Mouse (Mus musculus) liver, embryonic 16.5 days (tissue): ENCODE measurements around the gene Bex1. TPM values are rescaled to one million over a fixed set of nuclear protein-coding genes. Genes with fewer than 3 reads are reported as not detected.
"Not testable (repeated sequence)": the region's sequence is repeated elsewhere in the genome, so short reads cannot be mapped to it uniquely, and the experiment has no call there.

Experiments used
- ATAC-seq: fragments of 200-750 bp; cut with Nextera tagmentation; 2 replicates; pipeline ENCODE4 v1.8.0; 2017; ENCODE audit warnings: low read depth, mild to moderate bottlenecking, moderate number of reproducible peaks, moderate library complexity
- H3K27ac ChIP-seq: fragments of 300-500 bp; sonication (generic); 2 replicates; pipeline ENCODE4 v1.5.1; 2014; ENCODE audit warnings: mild to moderate bottlenecking, low read length
- H3K27me3 ChIP-seq: fragments of 300-500 bp; sonication (generic); 2 replicates; pipeline ENCODE4 v1.6.1; 2014; ENCODE audit warnings: low read depth, low read length, mixed read lengths; ENCODE audit not compliant: control insufficient read depth, insufficient read depth
- H3K36me3 ChIP-seq: fragments of 300-500 bp; sonication (generic); 2 replicates; pipeline ENCODE4 v1.6.1; 2014; ENCODE audit warnings: mild to moderate bottlenecking; ENCODE audit not compliant: control insufficient read depth, insufficient read depth
- H3K4me1 ChIP-seq: fragments of 300-500 bp; sonication (generic); 2 replicates; pipeline ENCODE4 v1.6.1; 2014; ENCODE audit warnings: low read depth, low read length, mixed read lengths; ENCODE audit not compliant: control insufficient read depth
- H3K4me2 ChIP-seq: fragments of 300-500 bp; sonication (generic); 2 replicates; pipeline ENCODE4 v1.6.1; 2014; ENCODE audit warnings: low read depth, low read length, mixed read lengths
- H3K4me3 ChIP-seq: fragments of 300-500 bp; sonication (generic); 2 replicates; pipeline ENCODE4 v1.5.1; 2014; ENCODE audit warnings: low read depth, mild to moderate bottlenecking, low read length
- H3K9ac ChIP-seq: fragments of 300-500 bp; sonication (generic); 2 replicates; pipeline ENCODE4 v1.6.1; 2014; ENCODE audit warnings: low read depth, low read length
- H3K9me3 ChIP-seq: fragments of 300-500 bp; sonication (generic); replicated peaks from 2 replicates; pipeline ENCODE4 v1.6.1; 2016; ENCODE audit warnings: low read length; ENCODE audit not compliant: control insufficient read depth
- WGBS: fragments of 180-500 bp; shearing (Covaris S2); extraction: QIAGEN DNeasy Blood & Tissue Kit; methylation state at CpG from one replicate; pipeline ENCODE4 v1.1.7; 2014; ENCODE audit not compliant: insufficient replicate concordance; 5-methylcytosine and 5-hydroxymethylcytosine counted together
- polyA plus RNA-seq: library from polyadenylated mRNA; unstranded; fragments of >200 nt; fragmentation: Nextera tagmentation; extraction: Ambion mirVana; gene quantifications from 2 replicates; pipeline ENCODE4 v1.2.1, GENCODE M21; 2015

Bex1 gene
- 205 and 219 TPM in 2 replicates for polyA plus RNA-seq

GRCm38 (mm10) chrX:136214729-136215677 lies at the start of gene Bex1, which contains the start of gene Tceal7:
Gene Bex1, minus strand, starts transcription at chrX:136215513.
Gene Tceal7, plus strand, starts transcription at chrX:136214779.
- not testable (repeated sequence) for H3K9ac ChIP-seq

GRCm38 (mm10) chrX:136252023-136252729 lies 36.9 kb upstream of the Bex1 start:
- H3K4me2 ChIP-seq = peak overlapping the region; percentile 3; the same call in 1 of the 2 replicates
- WGBS = 32% methylated on average over 6 of the region's 6 CpGs
- peaks cover 3% of the 10 kb centered on the region for H3K4me1 ChIP-seq
- H3K9me3 ChIP-seq = no peaks in the 10 kb centered on the region
- H3K27me3 ChIP-seq = no peaks in the 10 kb centered on the region
- H3K9ac ChIP-seq = no peak overlapping the region
- H3K36me3 ChIP-seq = no peaks in the 10 kb centered on the region; the same call in 1 of the 2 replicates
- ATAC-seq = peak; percentile 87
- H3K4me3 ChIP-seq = no peak overlapping the region
- H3K27ac ChIP-seq = peak overlapping the region; percentile 25; the same call in 1 of the 2 replicates

More at GRCm38 (mm10) chrX:136214729-136215677, at the start of gene Bex1, which contains the start of gene Tceal7:
- not testable (repeated sequence) for H3K4me1 ChIP-seq, H3K36me3 ChIP-seq, H3K4me2 ChIP-seq, H3K27me3 ChIP-seq, H3K27ac ChIP-seq, H3K9me3 ChIP-seq
- peak; percentile 91 for ATAC-seq
- WGBS = 27% methylated on average over 26 of the region's 67 CpGs
- peak within 1 kb of the TSS; percentile 25 for H3K4me3 ChIP-seq

- H3K4me2 ChIP-seq = no peak overlapping the region
- no peak overlapping the region for H3K27ac ChIP-seq
- 65% methylated on average over 7 of the region's 7 CpGs for WGBS
- no peaks in the 10 kb centered on the region for H3K27me3 ChIP-seq
- H3K36me3 ChIP-seq = no peaks in the 10 kb centered on the region; the same call in 1 of the 2 replicates
- H3K4me3 ChIP-seq = no peak overlapping the region
- H3K9ac ChIP-seq = no peak overlapping the region
- no peak for ATAC-seq
- H3K9me3 ChIP-seq = no peaks in the 10 kb centered on the region
- H3K4me1 ChIP-seq = peaks cover 3% of the 10 kb centered on the region
Observed at GRCm38 (mm10) chrX:136249671-136250070, 34.4 kb upstream of the Bex1 start.

- no peak overlapping the region for H3K9ac ChIP-seq
- no peak for ATAC-seq
- 72% methylated on average over 6 of the region's 6 CpGs for WGBS
- H3K27ac ChIP-seq = no peak overlapping the region
- no peaks in the 10 kb centered on the region; the same call in 1 of the 2 replicates for H3K36me3 ChIP-seq
- H3K4me3 ChIP-seq = no peak overlapping the region
- no peaks in the 10 kb centered on the region for H3K27me3 ChIP-seq
- no peak overlapping the region for H3K4me2 ChIP-seq
- no peaks in the 10 kb centered on the region for H3K9me3 ChIP-seq
- peaks cover 3% of the 10 kb centered on the region for H3K4me1 ChIP-seq
Observed at GRCm38 (mm10) chrX:136248811-136249210, 33.5 kb upstream of the Bex1 start.

- Histone ChIP-seq H3K36me3 (no peaks in the 10 kb centered on the region; the same call in 1 of the 2 replicates), H3K4me2 (peak overlapping the region; percentile 75), H3K4me1 (no peaks in the 10 kb centered on the region; the same call in 1 of the 2 replicates), H3K27ac (peak overlapping the region; percentile 72), H3K9me3 (no peaks in the 10 kb centered on the region), H3K27me3 (no peaks in the 10 kb centered on the region), H3K9ac (peak overlapping the region; percentile 67), H3K4me3 (peak overlapping the region; percentile 67)
- peak; percentile 62 for ATAC-seq
- WGBS = 22% methylated on average over 14 of the region's 15 CpGs
Observed at GRCm38 (mm10) chrX:136245521-136246071, 30.3 kb upstream of the Bex1 start.

GRCm38 (mm10) chrX:136244574-136245229 lies 29.4 kb upstream of the Bex1 start, which contains the start of gene Tceal9:
Gene Tceal9, plus strand, starts transcription at chrX:136245079.
- Histone ChIP-seq H3K4me3 (peak within 1 kb of the TSS; percentile 67), H3K4me2 (peak within 1 kb of the TSS; percentile 75), H3K9ac (peak within 1 kb of the TSS; percentile 67), H3K27me3 (no peaks in the 10 kb centered on the region), H3K9me3 (no peaks in the 10 kb centered on the region), H3K27ac (peak within 1 kb of the TSS; percentile 72), H3K36me3 (no peaks in the 10 kb centered on the region; the same call in 1 of the 2 replicates), H3K4me1 (no peaks in the 10 kb centered on the region; the same call in 1 of the 2 replicates)
- 26% methylated on average over 20 of the region's 20 CpGs for WGBS
- peak; percentile 93 for ATAC-seq

- H3K27ac ChIP-seq = no peak overlapping the region
- no peak overlapping the region for H3K4me3 ChIP-seq
- no peak overlapping the region for H3K4me2 ChIP-seq
- no peaks in the 10 kb centered on the region; the same call in 1 of the 2 replicates for H3K36me3 ChIP-seq
- ATAC-seq = no peak
- WGBS = 74% methylated on average over 2 of the region's 2 CpGs
- H3K27me3 ChIP-seq = no peaks in the 10 kb centered on the region
- no peaks in the 10 kb centered on the region for H3K9me3 ChIP-seq
- H3K4me1 ChIP-seq = no peaks in the 10 kb centered on the region; the same call in 1 of the 2 replicates
- H3K9ac ChIP-seq = no peak overlapping the region
Observed at GRCm38 (mm10) chrX:136243181-136243580, 27.9 kb upstream of the Bex1 start.

GRCm38 (mm10) chrX:136238118-136238517 lies 22.8 kb upstream of the Bex1 start:
- H3K4me2 ChIP-seq = no peak overlapping the region
- H3K27ac ChIP-seq = no peak overlapping the region
- H3K36me3 ChIP-seq = no peaks in the 10 kb centered on the region
- H3K9ac ChIP-seq = no peak overlapping the region
- no peak for ATAC-seq
- WGBS = 40% methylated on average over 3 of the region's 3 CpGs
- H3K27me3 ChIP-seq = no peaks in the 10 kb centered on the region
- H3K4me1 ChIP-seq = no peaks in the 10 kb centered on the region
- H3K9me3 ChIP-seq = no peaks in the 10 kb centered on the region
- no peak overlapping the region for H3K4me3 ChIP-seq
